Mouse (Mus musculus) kidney, adult 2 months (tissue): ENCODE data around the gene Fos.

Experiments used
- CTCF ChIP-seq: fragments of 200-500 bp; conservative IDR thresholded peaks from 2 replicates; pipeline ENCODE4 v1.5.1; 2011; ENCODE audit warnings: low read depth, mild to moderate bottlenecking, control low read depth, low read length, moderate library complexity, mixed read lengths; ENCODE audit not compliant: insufficient read depth, insufficient read length
- POLR2A ChIP-seq: fragments of 200-500 bp; IDR thresholded peaks from one replicate; pipeline ENCODE4 v1.6.1; 2011; ENCODE audit warnings: low read depth, low read length, control low read depth

GRCm38 (mm10) chr12:85522631-85523388 lies 49.1 kb downstream of the Fos start:
- no peak for TF ChIP-seq POLR2A
- TF ChIP-seq CTCF, result no peak
